Mouse (Mus musculus): Measurements from ENCODE around the gene Aagab. TPM values are rescaled to one million over a fixed set of nuclear protein-coding genes. Genes with fewer than 3 reads are reported as not detected.
A peak's percentile ranks its signal among the peaks of the same experiment; 100 is the strongest.

Gene Aagab
- polyA plus RNA-seq, 1 experiment from 2014 or later: 29.1 TPM

DNA sequence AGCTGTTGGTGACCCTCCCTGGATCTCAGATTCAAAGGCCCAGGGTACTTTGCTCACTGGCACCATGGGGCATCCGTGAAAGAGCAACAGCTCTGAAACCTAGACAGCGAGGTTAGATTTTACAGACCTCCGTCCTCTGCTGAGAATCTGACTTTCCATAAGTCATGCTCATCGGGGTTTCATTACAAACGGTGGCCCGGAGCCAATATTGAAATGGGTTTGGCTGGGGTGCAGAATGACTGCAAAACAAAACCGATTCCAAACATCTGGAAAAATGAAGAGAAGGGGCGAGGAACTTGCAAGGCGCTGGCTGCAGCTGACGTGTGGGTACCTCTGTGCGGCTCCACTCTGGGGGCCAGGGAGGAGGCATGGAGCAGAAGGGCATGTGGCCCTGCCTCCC lies 49.1 kb downstream of the Aagab start:
- no peak overlapping the region for H3K4me3 ChIP-seq (replicated peaks)
- H3K4me1 ChIP-seq: peaks cover 28% of the 10 kb centered on the region
- H3K4me2 ChIP-seq: no peak overlapping the region
- H3K9me3 ChIP-seq: no peaks in the 10 kb centered on the region
- peaks cover 30% of the 10 kb centered on the region for H3K36me3 ChIP-seq
- H3K27ac ChIP-seq: peak overlapping the region; percentile 49
- whole genome bisulfite sequencing: 49% methylated on average over 11 of the region's 11 CpGs
- H3K27me3 ChIP-seq (replicated peaks): no peaks in the 10 kb centered on the region
- no peak overlapping the region for H3K9ac ChIP-seq
- no peak for ATAC-seq (ENCODE audit: insufficient read depth, low FRiP score, low read depth)

DNA sequence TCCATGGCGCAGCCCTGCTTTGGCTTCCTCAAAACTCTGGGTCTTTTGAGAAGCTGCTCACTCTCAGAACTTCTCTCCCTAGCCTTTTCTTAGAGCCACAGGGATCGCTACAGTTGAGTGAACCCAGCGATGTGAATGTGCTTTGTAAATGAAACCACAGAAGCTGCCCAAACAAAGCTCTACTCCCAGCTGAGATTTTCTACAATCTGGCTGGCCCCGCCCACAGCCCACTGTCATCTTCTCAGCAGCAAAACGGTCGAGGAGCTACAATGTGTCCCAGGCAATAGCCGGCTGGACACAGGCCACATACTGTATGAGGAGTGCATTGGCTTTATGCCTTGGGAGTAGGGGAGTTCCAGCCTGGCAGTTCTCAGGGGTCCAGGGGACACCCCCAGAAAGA lies 51.2 kb downstream of the Aagab start:
- Histone ChIP-seq H3K27me3 (replicated peaks) (no peaks in the 10 kb centered on the region), H3K27ac (0 out of 2 replicates have a peak overlapping the region, but pooled peaks have one; percentile 32), H3K4me2 (no peak overlapping the region), H3K9me3 (no peaks in the 10 kb centered on the region), H3K4me1 (peaks cover 34% of the 10 kb centered on the region), H3K36me3 (peaks cover 26% of the 10 kb centered on the region), H3K9ac (no peak overlapping the region), H3K4me3 (replicated peaks) (no peak overlapping the region)
- 50% methylated on average over 7 of the region's 7 CpGs for WGBS
- ATAC-seq (ENCODE audit: insufficient read depth, low FRiP score, low read depth): no peak

- Histone ChIP-seq H3K4me2 (no peak overlapping the region), H3K9me3 (no peaks in the 10 kb centered on the region), H3K9ac (no peak overlapping the region), H3K36me3 (peaks cover 24% of the 10 kb centered on the region), H3K4me3 (replicated peaks) (no peak overlapping the region), H3K4me1 (peaks cover 36% of the 10 kb centered on the region), H3K27me3 (replicated peaks) (no peaks in the 10 kb centered on the region), H3K27ac (no peak overlapping the region)
- ATAC-seq (ENCODE audit: insufficient read depth, low FRiP score, low read depth): no peak
- 92% methylated on average over 8 of the region's 8 CpGs for WGBS
Observed at GRCm38 (mm10) chr9:63654575-63654974, 52.1 kb downstream of the Aagab start.

DNA sequence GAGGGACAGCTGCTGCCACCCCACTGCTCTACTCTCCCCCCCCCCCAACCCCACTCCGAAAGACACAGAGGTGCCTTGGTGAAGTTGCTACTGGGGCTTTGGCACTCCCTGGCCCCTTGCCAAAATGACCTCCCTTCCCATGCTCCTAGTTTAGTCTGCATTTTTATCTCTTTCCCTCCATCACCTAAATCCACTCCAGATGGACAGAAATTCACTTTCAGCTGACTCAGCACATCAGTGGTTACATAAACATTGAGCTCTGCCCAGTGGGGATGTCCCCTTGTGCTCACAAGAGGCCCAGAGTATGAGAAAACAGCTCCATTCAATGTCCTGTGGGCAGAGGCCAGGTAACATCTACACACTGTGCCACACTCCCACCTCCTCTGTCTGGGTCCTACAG lies 52.6 kb downstream of the Aagab start:
- Histone ChIP-seq H3K4me1 (peaks cover 36% of the 10 kb centered on the region), H3K36me3 (peaks cover 20% of the 10 kb centered on the region), H3K27ac (no peak overlapping the region), H3K4me3 (replicated peaks) (no peak overlapping the region), H3K9me3 (no peaks in the 10 kb centered on the region), H3K27me3 (replicated peaks) (no peaks in the 10 kb centered on the region), H3K4me2 (no peak overlapping the region), H3K9ac (no peak overlapping the region)
- 63% methylated on average over 1 of the region's 1 CpGs for WGBS
- no peak for ATAC-seq (ENCODE audit: insufficient read depth, low FRiP score, low read depth)

DNA sequence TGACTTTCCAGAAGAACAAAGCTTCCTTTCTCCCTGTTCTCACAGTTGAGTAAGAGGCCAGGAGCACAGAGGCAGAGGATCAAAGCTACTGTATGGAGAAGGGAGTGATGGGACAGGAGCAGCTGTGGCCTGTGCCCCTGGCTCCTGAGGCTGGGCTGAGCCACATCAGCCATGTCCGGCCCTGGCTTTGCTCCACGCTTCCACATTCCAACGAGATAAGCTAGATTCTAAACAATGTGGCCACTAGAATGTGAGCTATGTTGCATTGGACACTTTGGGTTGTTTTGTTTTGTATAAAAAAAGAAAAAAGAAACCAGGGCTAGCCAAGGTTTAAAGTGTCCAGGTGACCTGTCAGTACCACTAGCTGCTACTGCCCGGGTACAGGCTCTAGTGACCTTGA lies 54.7 kb downstream of the Aagab start:
- Histone ChIP-seq H3K36me3 (peaks cover 20% of the 10 kb centered on the region; the same call in 1 of the 2 replicates), H3K27ac (no peak overlapping the region), H3K4me1 (peaks cover 25% of the 10 kb centered on the region; the same call in 1 of the 2 replicates), H3K9ac (no peak overlapping the region), H3K4me2 (no peak overlapping the region), H3K27me3 (replicated peaks) (no peaks in the 10 kb centered on the region), H3K4me3 (replicated peaks) (no peak overlapping the region), H3K9me3 (no peaks in the 10 kb centered on the region)
- ATAC-seq (ENCODE audit: insufficient read depth, low FRiP score, low read depth): no peak
- 27% methylated on average over 4 of the region's 4 CpGs for WGBS

DNA sequence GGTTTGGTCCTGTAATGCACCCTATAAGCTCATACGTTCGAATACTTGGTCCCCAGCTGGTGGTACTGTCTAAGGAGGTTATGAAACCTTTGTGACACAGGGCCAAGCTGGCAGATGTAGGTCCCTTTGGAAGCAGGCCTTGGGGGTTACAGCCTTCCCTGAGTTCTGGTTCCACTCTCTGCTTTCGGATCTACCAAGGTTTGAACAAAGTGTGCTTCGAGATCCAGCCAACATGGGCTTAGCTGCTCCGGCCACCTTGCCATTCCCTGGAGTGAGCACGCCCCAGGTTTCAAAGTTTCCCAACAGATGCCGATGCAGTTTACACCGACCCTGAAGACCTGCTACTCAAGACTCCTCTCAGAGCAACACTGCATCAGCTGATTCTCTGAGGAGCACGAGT lies 56.0 kb downstream of the Aagab start:
- Histone ChIP-seq H3K4me2 (no peak overlapping the region), H3K4me3 (replicated peaks) (no peak overlapping the region), H3K27me3 (replicated peaks) (no peaks in the 10 kb centered on the region), H3K9ac (no peak overlapping the region), H3K36me3 (peaks cover 21% of the 10 kb centered on the region; the same call in 1 of the 2 replicates), H3K4me1 (peaks cover 25% of the 10 kb centered on the region; the same call in 1 of the 2 replicates), H3K9me3 (no peaks in the 10 kb centered on the region), H3K27ac (peak overlapping the region; percentile 4; the same call in 1 of the 2 replicates)
- 88% methylated on average over 9 of the region's 9 CpGs for WGBS
- no peak for ATAC-seq (ENCODE audit: insufficient read depth, low FRiP score, low read depth)

- H3K36me3 ChIP-seq: peaks cover 23% of the 10 kb centered on the region; the same call in 1 of the 2 replicates
- H3K27me3 ChIP-seq (replicated peaks): no peaks in the 10 kb centered on the region
- no peak for ATAC-seq (ENCODE audit: insufficient read depth, low FRiP score, low read depth)
- no peak overlapping the region; the same call in 1 of the 2 replicates for H3K27ac ChIP-seq
- no peak overlapping the region for H3K4me2 ChIP-seq
- H3K9ac ChIP-seq: no peak overlapping the region
- H3K4me3 ChIP-seq (replicated peaks): no peak overlapping the region
- no peaks in the 10 kb centered on the region for H3K9me3 ChIP-seq
- 69% methylated on average over 5 of the region's 5 CpGs for WGBS
- H3K4me1 ChIP-seq: peaks cover 20% of the 10 kb centered on the region; the same call in 1 of the 2 replicates
Observed at GRCm38 (mm10) chr9:63658970-63659371, 56.5 kb downstream of the Aagab start.

DNA sequence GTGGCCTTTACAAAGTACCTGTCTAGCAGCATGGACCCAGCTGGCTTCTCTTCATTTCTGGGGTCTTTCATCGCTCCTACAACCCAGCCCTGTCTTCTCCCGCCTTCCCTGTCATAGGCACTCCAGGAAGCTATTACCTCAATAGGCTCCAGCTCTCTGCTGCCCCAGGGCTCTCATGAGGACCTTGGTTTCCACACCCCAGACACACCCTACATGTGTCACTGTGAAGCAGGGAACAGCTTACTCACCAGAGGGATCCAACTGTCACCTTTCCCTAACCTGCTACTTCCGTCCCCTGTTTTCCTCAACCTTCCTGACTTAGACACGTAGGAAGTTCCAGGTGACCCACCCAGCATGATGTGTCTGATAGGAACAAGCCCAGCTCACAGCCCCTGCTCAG lies 57.6 kb downstream of the Aagab start:
- peaks cover 19% of the 10 kb centered on the region; the same call in 1 of the 2 replicates for H3K4me1 ChIP-seq
- H3K36me3 ChIP-seq: peaks cover 21% of the 10 kb centered on the region; the same call in 1 of the 2 replicates
- WGBS: 91% methylated on average over 4 of the region's 4 CpGs
- no peak overlapping the region for H3K9ac ChIP-seq
- ATAC-seq (ENCODE audit: insufficient read depth, low FRiP score, low read depth): no peak
- H3K27me3 ChIP-seq (replicated peaks): no peaks in the 10 kb centered on the region
- H3K27ac ChIP-seq: no peak overlapping the region
- H3K4me3 ChIP-seq (replicated peaks): no peak overlapping the region
- H3K4me2 ChIP-seq: no peak overlapping the region
- no peaks in the 10 kb centered on the region for H3K9me3 ChIP-seq

DNA sequence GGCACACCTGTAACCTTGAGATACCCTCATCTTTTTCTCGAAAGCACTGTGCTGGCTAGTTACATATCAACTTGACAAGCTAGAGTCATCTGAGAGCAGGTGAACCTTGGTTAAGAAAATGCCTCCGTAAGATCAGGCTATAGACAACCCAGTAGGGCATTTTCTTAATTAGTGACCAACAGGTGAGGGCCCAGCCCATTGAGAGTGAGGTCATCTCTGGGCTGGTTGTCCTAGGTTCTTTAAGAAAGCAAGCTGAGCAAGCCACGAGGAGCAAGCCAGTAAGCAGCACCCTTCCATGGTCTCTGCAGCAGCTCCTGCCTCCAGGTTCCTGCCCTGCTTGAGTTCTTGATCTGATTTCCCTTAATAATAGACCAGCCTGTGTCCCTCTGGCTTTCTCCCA lies 58.2 kb downstream of the Aagab start:
- Histone ChIP-seq H3K27ac (no peak overlapping the region), H3K4me2 (no peak overlapping the region), H3K4me1 (peaks cover 18% of the 10 kb centered on the region; the same call in 1 of the 2 replicates), H3K4me3 (replicated peaks) (no peak overlapping the region), H3K36me3 (peaks cover 20% of the 10 kb centered on the region; the same call in 1 of the 2 replicates), H3K9ac (no peak overlapping the region), H3K27me3 (replicated peaks) (no peaks in the 10 kb centered on the region), H3K9me3 (no peaks in the 10 kb centered on the region)
- no peak for ATAC-seq (ENCODE audit: insufficient read depth, low FRiP score, low read depth)
- 87% methylated on average over 3 of the region's 3 CpGs for WGBS

DNA sequence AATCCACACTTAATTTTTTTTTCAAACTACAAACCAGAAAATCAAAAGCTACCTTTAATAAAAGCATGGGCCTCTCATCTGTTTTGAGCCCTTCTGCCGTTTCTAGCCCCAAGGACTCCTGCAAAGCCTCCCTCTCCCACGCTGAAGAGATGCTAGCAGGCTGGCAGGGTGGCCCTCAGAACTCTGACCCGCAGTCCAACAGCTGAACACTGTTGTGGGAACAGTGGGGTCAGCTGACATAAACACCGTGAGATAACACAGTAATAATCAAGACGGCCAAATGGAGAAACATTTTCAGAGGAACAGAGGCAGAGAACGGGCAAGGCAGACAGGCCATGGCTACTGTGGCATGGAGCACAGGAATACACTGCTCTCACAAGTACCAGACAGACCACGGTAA lies 60.3 kb downstream of the Aagab start:
- 54% methylated on average over 7 of the region's 7 CpGs for WGBS
- H3K4me2 ChIP-seq: no peak overlapping the region

GRCm38 (mm10) chr9:63663222-63663621 lies 60.8 kb downstream of the Aagab start:
- Histone ChIP-seq H3K4me3 (replicated peaks) (no peak overlapping the region), H3K9ac (no peak overlapping the region), H3K4me1 (peaks cover 35% of the 10 kb centered on the region), H3K9me3 (no peaks in the 10 kb centered on the region), H3K27me3 (replicated peaks) (no peaks in the 10 kb centered on the region), H3K4me2 (no peak overlapping the region), H3K36me3 (peaks cover 20% of the 10 kb centered on the region; the same call in 1 of the 2 replicates), H3K27ac (no peak overlapping the region; the same call in 1 of the 2 replicates)
- ATAC-seq (ENCODE audit: insufficient read depth, low FRiP score, low read depth): no peak
- WGBS: 60% methylated on average over 10 of the region's 10 CpGs

More for the DNA sequence above, 60.3 kb downstream of the Aagab start:
- H3K9ac ChIP-seq: no peak overlapping the region
- no peaks in the 10 kb centered on the region for H3K27me3 ChIP-seq (replicated peaks)
- H3K36me3 ChIP-seq: peaks cover 20% of the 10 kb centered on the region; the same call in 1 of the 2 replicates
- peaks cover 32% of the 10 kb centered on the region for H3K4me1 ChIP-seq
- ATAC-seq (ENCODE audit: insufficient read depth, low FRiP score, low read depth): no peak
- H3K27ac ChIP-seq: no peak overlapping the region; the same call in 1 of the 2 replicates
- no peak overlapping the region for H3K4me3 ChIP-seq (replicated peaks)
- no peaks in the 10 kb centered on the region for H3K9me3 ChIP-seq

DNA sequence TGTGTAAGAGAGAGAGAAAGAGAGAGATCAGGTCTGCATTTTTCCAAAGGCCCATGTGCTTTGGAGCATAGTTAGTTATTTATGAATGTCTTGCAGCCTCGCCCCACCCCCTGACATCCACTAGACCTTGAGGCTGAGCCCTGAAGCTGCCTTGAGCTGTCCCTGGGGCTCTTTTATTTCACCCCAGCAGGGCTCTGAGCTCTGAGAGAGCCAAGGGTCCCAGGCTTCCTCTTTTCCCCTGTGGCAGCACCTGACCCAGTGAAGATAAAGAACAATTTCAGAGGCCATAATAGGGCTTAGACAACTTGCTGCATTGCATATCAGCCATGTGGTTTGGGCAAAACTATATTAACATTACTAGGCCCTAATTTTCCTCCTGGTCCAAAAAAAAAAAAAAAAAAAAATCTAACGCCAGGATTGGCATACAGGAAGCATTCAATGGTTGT lies 61.9 kb downstream of the Aagab start:
- Histone ChIP-seq H3K4me2 (no peak overlapping the region), H3K36me3 (peaks cover 20% of the 10 kb centered on the region; the same call in 1 of the 2 replicates), H3K9me3 (no peaks in the 10 kb centered on the region), H3K4me3 (replicated peaks) (no peak overlapping the region), H3K27ac (peak overlapping the region; percentile 21; the same call in 1 of the 2 replicates), H3K27me3 (replicated peaks) (no peaks in the 10 kb centered on the region), H3K4me1 (peaks cover 35% of the 10 kb centered on the region), H3K9ac (no peak overlapping the region)
- ATAC-seq (ENCODE audit: insufficient read depth, low FRiP score, low read depth): no peak
- WGBS: 69% methylated on average over 2 of the region's 2 CpGs

All from stomach, embryonic 15.5 days (tissue).